Mouse (Mus musculus) CH12.LX (cell line): ENCODE data around the gene Magi2. TPM values are rescaled to one million over a fixed set of nuclear protein-coding genes. Genes with fewer than 3 reads are reported as not detected.

Experiments used
- DNase-seq: peaks from one replicate; pipeline ENCODE4 v3.0.0-alpha.2; 2013; ENCODE audit errors: extremely low read depth
- H3K27ac ChIP-seq: 2 replicates; pipeline ENCODE4 v1.5.1; 2012; ENCODE audit warnings: low read depth, mild to moderate bottlenecking, control low read depth, moderate library complexity; ENCODE audit not compliant: insufficient read depth
- H3K27me3 ChIP-seq: replicated peaks from 2 replicates; pipeline ENCODE3; 2012; ENCODE audit warnings: inconsistent platforms
- H3K36me3 ChIP-seq, 2 experiments: replicated peaks in 1 of 2; 2 replicates each; pipeline versions ENCODE3 to v1.6.1; 2012; ENCODE audit warnings: inconsistent platforms in 1 of 2, low read length in 1 of 2, mild to moderate bottlenecking in 1 of 2, mixed read lengths in 1 of 2, moderate library complexity in 1 of 2; ENCODE audit not compliant: control insufficient read depth in 1 of 2, insufficient read depth in 1 of 2
- H3K4me1 ChIP-seq, 2 experiments: 2 replicates each; pipeline ENCODE4 v1.6.1; 2012; ENCODE audit warnings: inconsistent platforms in 1 of 2, moderate library complexity in 1 of 2; ENCODE audit not compliant: insufficient read depth in 2 of 2, control insufficient read depth in 1 of 2
- H3K4me2 ChIP-seq: 2 replicates; pipeline ENCODE4 v1.6.1; 2012; ENCODE audit warnings: low read depth, mild to moderate bottlenecking, control low read depth; ENCODE audit not compliant: poor library complexity, insufficient read depth, severe bottlenecking
- H3K4me3 ChIP-seq, 3 experiments: fragments of 150-350 bp in 1 of 3; sonication (generic) in 1 of 3; replicated peaks in 1 of 3; 2 replicates each; pipeline versions ENCODE3 to v1.5.1; 2011 to 2012; ENCODE audit warnings: low read depth in 2 of 3, low read length in 2 of 3, mild to moderate bottlenecking in 2 of 3, moderate library complexity in 2 of 3, control low read depth in 1 of 3, improper control_type of control experiment in 1 of 3, inconsistent platforms in 1 of 3, mixed read lengths in 1 of 3; ENCODE audit not compliant: poor library complexity in 1 of 3
- H3K79me2 ChIP-seq: replicated peaks from 2 replicates; pipeline ENCODE4 v1.6.1; 2012; ENCODE audit warnings: mild to moderate bottlenecking, moderate library complexity; ENCODE audit not compliant: control insufficient read depth, poor library complexity, insufficient read depth, severe bottlenecking; ENCODE audit errors: extremely low read depth
- H3K9ac ChIP-seq: 2 replicates; pipeline ENCODE4 v1.6.1; 2012; ENCODE audit warnings: low read depth, mild to moderate bottlenecking, control low read depth, moderate library complexity; ENCODE audit not compliant: insufficient read depth
- H3K9me3 ChIP-seq: replicated peaks from 2 replicates; pipeline ENCODE3; 2012; ENCODE audit warnings: low read length, inconsistent platforms, mixed read lengths
- BHLHE40 ChIP-seq: IDR thresholded peaks from 2 replicates; pipeline ENCODE4 v1.6.1; 2011; ENCODE audit warnings: mild to moderate bottlenecking, low read depth, low read length, improper control_type of control experiment
- CHD2 ChIP-seq: IDR thresholded peaks from 2 replicates; pipeline ENCODE4 v1.6.1; 2011; ENCODE audit warnings: low read length, improper control_type of control experiment
- ELF1 ChIP-seq: IDR thresholded peaks from 2 replicates; pipeline ENCODE4 v1.6.1; 2014; ENCODE audit warnings: low read depth, mild to moderate bottlenecking, inconsistent platforms, low read length, improper control_type of control experiment
- EP300 ChIP-seq: IDR thresholded peaks from 2 replicates; pipeline ENCODE4 v1.6.1; 2011; ENCODE audit warnings: low read length, improper control_type of control experiment
- ETS1 ChIP-seq: conservative IDR thresholded peaks from 2 replicates; pipeline ENCODE4 v1.6.1; 2012; ENCODE audit warnings: low read depth, mild to moderate bottlenecking, inconsistent platforms, low read length, improper control_type of control experiment, moderate library complexity
- GABPA ChIP-seq: IDR thresholded peaks from 2 replicates; pipeline ENCODE4 v1.6.1; 2012; ENCODE audit warnings: low read depth, low read length, improper control_type of control experiment, inconsistent platforms; ENCODE audit not compliant: insufficient replicate concordance
- IRF4 ChIP-seq: IDR thresholded peaks from 2 replicates; pipeline ENCODE4 v1.6.1; 2014; ENCODE audit warnings: low read depth, mild to moderate bottlenecking, inconsistent platforms, low read length, improper control_type of control experiment
- JUND ChIP-seq: conservative IDR thresholded peaks from 2 replicates; pipeline ENCODE4 v1.6.1; 2011; ENCODE audit warnings: low read depth, low read length, improper control_type of control experiment
- KAT2A ChIP-seq: IDR thresholded peaks from 2 replicates; pipeline ENCODE4 v1.6.1; 2012; ENCODE audit warnings: low read length, improper control_type of control experiment, inconsistent platforms; ENCODE audit not compliant: insufficient replicate concordance
- MAFK ChIP-seq: IDR thresholded peaks from 2 replicates; pipeline ENCODE4 v1.6.1; 2011; ENCODE audit warnings: low read length, improper control_type of control experiment; ENCODE audit not compliant: insufficient replicate concordance
- MAX ChIP-seq: IDR thresholded peaks from 2 replicates; pipeline ENCODE4 v1.6.1; 2011; ENCODE audit warnings: low read length, improper control_type of control experiment
- MAZ ChIP-seq: IDR thresholded peaks from 2 replicates; pipeline ENCODE4 v1.6.1; 2012; ENCODE audit warnings: low read depth, mild to moderate bottlenecking, inconsistent platforms, low read length, improper control_type of control experiment, moderate library complexity
- MEF2A ChIP-seq: IDR thresholded peaks from 2 replicates; pipeline ENCODE4 v1.6.1; 2014; ENCODE audit warnings: low read depth, mild to moderate bottlenecking, inconsistent platforms, low read length, improper control_type of control experiment, borderline replicate concordance
- MXI1 ChIP-seq: IDR thresholded peaks from 2 replicates; pipeline ENCODE4 v1.6.1; 2011; ENCODE audit warnings: mild to moderate bottlenecking, low read depth, low read length, improper control_type of control experiment
- NELFE ChIP-seq: IDR thresholded peaks from 2 replicates; pipeline ENCODE4 v1.6.1; 2011; ENCODE audit warnings: low read depth, low read length, improper control_type of control experiment
- NRF1 ChIP-seq: IDR thresholded peaks from 2 replicates; pipeline ENCODE4 v1.6.1; 2014; ENCODE audit warnings: low read depth, mild to moderate bottlenecking, inconsistent platforms, low read length, improper control_type of control experiment, moderate library complexity
- POLR2AphosphoS2 ChIP-seq: IDR thresholded peaks from 2 replicates; pipeline ENCODE4 v1.6.1; 2011; ENCODE audit warnings: low read depth, low read length, improper control_type of control experiment
- RCOR1 ChIP-seq: conservative IDR thresholded peaks from 2 replicates; pipeline ENCODE4 v1.6.1; 2012; ENCODE audit warnings: low read depth, mild to moderate bottlenecking, inconsistent platforms, low read length, improper control_type of control experiment
- SMC3 ChIP-seq: IDR thresholded peaks from 2 replicates; pipeline ENCODE4 v1.6.1; 2011; ENCODE audit warnings: low read depth, low read length, improper control_type of control experiment
- TCF12 ChIP-seq: IDR thresholded peaks from 2 replicates; pipeline ENCODE4 v1.6.1; 2014; ENCODE audit warnings: low read depth, mild to moderate bottlenecking, inconsistent platforms, low read length, improper control_type of control experiment
- UBTF ChIP-seq: IDR thresholded peaks from 2 replicates; pipeline ENCODE4 v1.6.1; 2012; ENCODE audit warnings: low read depth, mild to moderate bottlenecking, inconsistent platforms, low read length, improper control_type of control experiment, moderate library complexity
- USF2 ChIP-seq: conservative IDR thresholded peaks from 2 replicates; pipeline ENCODE4 v1.6.1; 2011; ENCODE audit warnings: low read depth, low read length, improper control_type of control experiment
- ZC3H11A ChIP-seq: IDR thresholded peaks from 2 replicates; pipeline ENCODE4 v1.6.1; 2012; ENCODE audit warnings: low read depth, mild to moderate bottlenecking, inconsistent platforms, low read length, improper control_type of control experiment
- ZKSCAN1 ChIP-seq: IDR thresholded peaks from 2 replicates; pipeline ENCODE4 v1.6.1; 2012; ENCODE audit warnings: low read depth, inconsistent platforms, low read length, improper control_type of control experiment, borderline replicate concordance
- dilution Hi-C: fragments of 300-500 bp; cut with MboI; formaldehyde crosslinking; loops from 2 replicates; pipeline ENCODE4 v1.14.3; 2020; ENCODE audit warnings: low sequenced_read_pairs; ENCODE audit not compliant: extremely low pct_unique_long_range_greater_than_20kb, extremely low pct_ligation_motif_present
- in situ Hi-C: fragments of 300-500 bp; cut with MboI; formaldehyde crosslinking; loops from 3 replicates; pipeline ENCODE4 v1.14.3; 2019; ENCODE audit warnings: low sequenced_read_pairs, low pct_ligation_motif_present, low pct_unique_long_range_greater_than_20kb, mixed read lengths
- polyA plus RNA-seq: library from polyadenylated mRNA; unstranded; fragments of >175 nt; gene quantifications from 2 replicates; pipeline ENCODE4 v1.2.1, GENCODE M21; 2012; ENCODE audit warnings: low read depth; ENCODE audit not compliant: insufficient read length
- total RNA-seq, 2 experiments: library from RNA; depleted of rRNA; stranded (reverse); fragments of 300-350 nt in 1 of 2; fragments of >200 nt in 1 of 2; gene quantifications; 2 replicates each; pipeline ENCODE4 v1.2.3; 2012 to 2014

Magi2 gene
- total and polyA plus RNA-seq, 3 experiments, result 0.37 to 0.63 (median 0.42) TPM

GRCm38 (mm10) chr5:19462541-19462940 lies 235.7 kb downstream of the Magi2 start:
- no peak overlapping the region for H3K4me3 ChIP-seq
- no peak overlapping the region for H3K27ac ChIP-seq
- no peak for TF ChIP-seq RCOR1
- no peak for TF ChIP-seq TCF12
- no peak for TF ChIP-seq UBTF
- no peak for TF ChIP-seq EP300
- no peak for TF ChIP-seq MAFK
- TF ChIP-seq JUND, result no peak
- no peak for TF ChIP-seq NRF1
- TF ChIP-seq ETS1, result no peak
- no peak for TF ChIP-seq MAX
- no peak for TF ChIP-seq MEF2A
- no peak for TF ChIP-seq ZC3H11A
- H3K27me3 ChIP-seq, result no peaks in the 10 kb centered on the region
- no peaks in the 10 kb centered on the region for H3K4me1 ChIP-seq
- no peaks in the 10 kb centered on the region for H3K36me3 ChIP-seq
- in situ Hi-C loops (no loop called here), dilution Hi-C loops (no loop called here)
- H3K79me2 ChIP-seq, result no peaks in the 10 kb centered on the region
- H3K4me2 ChIP-seq, result no peak overlapping the region
- H3K9ac ChIP-seq, result no peak overlapping the region
- no peaks in the 10 kb centered on the region for H3K9me3 ChIP-seq
- DNase-seq, result no peak

GRCm38 (mm10) chr5:19465383-19465782 lies 238.5 kb downstream of the Magi2 start:
- dilution Hi-C loops (no loop called here), in situ Hi-C loops (no loop called here)
- no peaks in the 10 kb centered on the region for H3K79me2 ChIP-seq
- no peak overlapping the region for H3K27ac ChIP-seq
- no peak overlapping the region for H3K4me2 ChIP-seq
- TF ChIP-seq USF2, result no peak
- no peak for TF ChIP-seq RCOR1
- TF ChIP-seq SMC3, result no peak
- TF ChIP-seq KAT2A, result no peak
- TF ChIP-seq BHLHE40, result no peak
- TF ChIP-seq ETS1, result no peak
- TF ChIP-seq CHD2, result no peak
- no peak for TF ChIP-seq POLR2AphosphoS2
- TF ChIP-seq MAZ, result no peak
- TF ChIP-seq EP300, result no peak
- no peak for TF ChIP-seq NELFE
- TF ChIP-seq ELF1, result no peak
- TF ChIP-seq MXI1, result no peak
- TF ChIP-seq ZKSCAN1, result no peak
- TF ChIP-seq JUND, result no peak
- no peak for TF ChIP-seq UBTF
- TF ChIP-seq GABPA, result no peak
- TF ChIP-seq IRF4, result no peak
- H3K9me3 ChIP-seq, result no peaks in the 10 kb centered on the region
- H3K4me3 ChIP-seq, result no peak overlapping the region
- no peaks in the 10 kb centered on the region for H3K36me3 ChIP-seq
- no peaks in the 10 kb centered on the region for H3K27me3 ChIP-seq
- DNase-seq, result no peak
- no peaks in the 10 kb centered on the region for H3K4me1 ChIP-seq
- no peak overlapping the region for H3K9ac ChIP-seq
